Mouse (Mus musculus) frontal cortex, postnatal 25 days (tissue): ENCODE measurements around the gene Kifap3.

Source experiments
- DNase-seq, 2 experiments: peaks; one replicate each; pipeline ENCODE4 v3.0.0; 2022; ENCODE audit warnings: low spot score in 2 of 2

Gene Kifap3

GRCm38 (mm10) chr1:163964008-163964689 is 184.8 kb downstream of the Kifap3 start:
- no peak for DNase-seq
